Mouse (Mus musculus) forebrain, embryonic 10.5 days (tissue): ENCODE measurements around the gene Rnf26. TPM values are rescaled to one million over a fixed set of nuclear protein-coding genes. Genes with fewer than 3 reads are reported as not detected.

Experiments
- DNase-seq: peaks from one replicate; pipeline ENCODE4 v3.0.0-alpha.2; 2017; ENCODE audit warnings: low spot score; ENCODE audit errors: extremely low spot score
- H3K27ac ChIP-seq: fragments of 300-500 bp; sonication (generic); 2 replicates; pipeline ENCODE4 v1.5.1; 2016; ENCODE audit warnings: mild to moderate bottlenecking
- H3K27me3 ChIP-seq: fragments of 300-500 bp; sonication (generic); 2 replicates; pipeline ENCODE4 v1.6.1; 2016; ENCODE audit warnings: mild to moderate bottlenecking; ENCODE audit not compliant: poor library complexity, severe bottlenecking
- H3K36me3 ChIP-seq: fragments of 300-500 bp; sonication (generic); replicated peaks from 2 replicates; pipeline ENCODE4 v1.6.1; 2016; ENCODE audit warnings: mild to moderate bottlenecking, moderate library complexity
- H3K4me1 ChIP-seq: fragments of 300-500 bp; sonication (generic); 2 replicates; pipeline ENCODE4 v1.6.1; 2016
- H3K4me3 ChIP-seq: fragments of 300-500 bp; sonication (generic); 2 replicates; pipeline ENCODE4 v1.5.1; 2016; ENCODE audit warnings: mild to moderate bottlenecking, moderate library complexity
- H3K9me3 ChIP-seq: fragments of 300-500 bp; sonication (generic); 2 replicates; pipeline ENCODE4 v1.6.1; 2016; ENCODE audit warnings: mild to moderate bottlenecking, moderate library complexity
- WGBS: fragments of 180-500 bp; shearing (Covaris S2); methylation state at CpG from one replicate; pipeline ENCODE4 v1.1.7; 2016; 5-methylcytosine and 5-hydroxymethylcytosine counted together
- polyA plus RNA-seq: library from polyadenylated mRNA; unstranded; fragments of >200 nt; fragmentation: Nextera tagmentation; extraction: Ambion mirVana; gene quantifications from 2 replicates; pipeline ENCODE4 v1.2.1, GENCODE M21; 2016

The Rnf26 gene
- polyA plus RNA-seq, 1 experiment from 2014 or later: 79.5 TPM

GRCm38 (mm10) chr9:44104881-44105280 is 8.4 kb downstream of the Rnf26 start:
- Histone ChIP-seq H3K9me3 (no peaks in the 10 kb centered on the region), H3K36me3 (peaks cover 73% of the 10 kb centered on the region), H3K27ac (no peak overlapping the region), H3K4me3 (no peak overlapping the region), H3K27me3 (no peaks in the 10 kb centered on the region), H3K4me1 (peaks cover 67% of the 10 kb centered on the region)
- WGBS: 94% methylated on average over 7 of the region's 7 CpGs
- DNase-seq: no peak

GRCm38 (mm10) chr9:44101490-44101889 is 11.8 kb downstream of the Rnf26 start, which contains the start of gene Mfrp:
Gene Mfrp, plus strand, starts transcription at chr9:44101729.
- peaks cover 42% of the 10 kb centered on the region for H3K4me1 ChIP-seq
- no peaks in the 10 kb centered on the region for H3K27me3 ChIP-seq
- H3K36me3 ChIP-seq: peaks cover 44% of the 10 kb centered on the region
- DNase-seq: no peak
- WGBS: 53% methylated on average over 9 of the region's 9 CpGs
- 0 out of 2 replicates have a peak within 1 kb of the TSS, but pooled peaks have one; percentile 0 for H3K4me3 ChIP-seq
- H3K27ac ChIP-seq: peak within 1 kb of the TSS; percentile 22
- H3K9me3 ChIP-seq: no peaks in the 10 kb centered on the region

- no peaks in the 10 kb centered on the region for H3K9me3 ChIP-seq
- H3K27me3 ChIP-seq: no peaks in the 10 kb centered on the region
- H3K27ac ChIP-seq: peak overlapping the region; percentile 54
- WGBS: 18% methylated on average over 9 of the region's 9 CpGs
- peak; percentile 65 for DNase-seq
- peaks cover 18% of the 10 kb centered on the region for H3K36me3 ChIP-seq
- H3K4me3 ChIP-seq: no peak overlapping the region
- peaks cover 26% of the 10 kb centered on the region for H3K4me1 ChIP-seq
These were observed 16.8 kb downstream of the Rnf26 start for GRCm38 (mm10) chr9:44096536-44096935.

GRCm38 (mm10) chr9:44095781-44096180 is 17.5 kb downstream of the Rnf26 start:
- 93% methylated on average over 9 of the region's 9 CpGs for WGBS
- Histone ChIP-seq H3K27ac (no peak overlapping the region), H3K4me3 (no peak overlapping the region), H3K9me3 (no peaks in the 10 kb centered on the region), H3K4me1 (peaks cover 21% of the 10 kb centered on the region), H3K36me3 (peaks cover 25% of the 10 kb centered on the region), H3K27me3 (no peaks in the 10 kb centered on the region)
- DNase-seq: no peak

GRCm38 (mm10) chr9:44094737-44095136 is 18.6 kb downstream of the Rnf26 start:
- Histone ChIP-seq H3K27me3 (no peaks in the 10 kb centered on the region), H3K4me1 (peaks cover 23% of the 10 kb centered on the region), H3K9me3 (no peaks in the 10 kb centered on the region), H3K4me3 (no peak overlapping the region), H3K27ac (no peak overlapping the region), H3K36me3 (peaks cover 34% of the 10 kb centered on the region)
- no peak for DNase-seq
- 82% methylated on average over 3 of the region's 3 CpGs for WGBS

- Histone ChIP-seq H3K4me1 (peaks cover 32% of the 10 kb centered on the region), H3K36me3 (peaks cover 34% of the 10 kb centered on the region), H3K4me3 (no peak overlapping the region), H3K27me3 (peaks cover 6% of the 10 kb centered on the region), H3K27ac (no peak overlapping the region), H3K9me3 (no peaks in the 10 kb centered on the region)
- 37% methylated on average over 24 of the region's 24 CpGs for WGBS
- DNase-seq: peak; percentile 73
These were observed 19.5 kb downstream of the Rnf26 start for GRCm38 (mm10) chr9:44093612-44094503.

- Histone ChIP-seq H3K27me3 (peaks cover 50% of the 10 kb centered on the region), H3K36me3 (peaks cover 34% of the 10 kb centered on the region), H3K4me1 (peaks cover 55% of the 10 kb centered on the region), H3K27ac (no peak overlapping the region), H3K9me3 (no peaks in the 10 kb centered on the region), H3K4me3 (no peak overlapping the region)
- no peak for DNase-seq
- 69% methylated on average over 12 of the region's 12 CpGs for WGBS
These were observed 24.3 kb downstream of the Rnf26 start for GRCm38 (mm10) chr9:44088877-44089608.

- Histone ChIP-seq H3K4me3 (no peak overlapping the region), H3K4me1 (peaks cover 61% of the 10 kb centered on the region), H3K27ac (no peak overlapping the region), H3K36me3 (peaks cover 29% of the 10 kb centered on the region), H3K27me3 (peaks cover 62% of the 10 kb centered on the region), H3K9me3 (no peaks in the 10 kb centered on the region)
- DNase-seq: no peak
- 9% methylated on average over 15 of the region's 15 CpGs for WGBS
These were observed 25.4 kb downstream of the Rnf26 start for GRCm38 (mm10) chr9:44087761-44088455.

GRCm38 (mm10) chr9:44086960-44087359 is 26.4 kb downstream of the Rnf26 start:
- peaks cover 61% of the 10 kb centered on the region for H3K4me1 ChIP-seq
- 35% methylated on average over 10 of the region's 10 CpGs for WGBS
- no peak overlapping the region for H3K4me3 ChIP-seq
- peaks cover 21% of the 10 kb centered on the region for H3K36me3 ChIP-seq
- no peak overlapping the region for H3K27ac ChIP-seq
- no peak for DNase-seq
- no peaks in the 10 kb centered on the region for H3K9me3 ChIP-seq
- H3K27me3 ChIP-seq: peaks cover 71% of the 10 kb centered on the region

- H3K4me3 ChIP-seq: peak overlapping the region; percentile 72
- peaks cover 68% of the 10 kb centered on the region for H3K4me1 ChIP-seq
- peaks cover 11% of the 10 kb centered on the region for H3K36me3 ChIP-seq
- H3K27ac ChIP-seq: no peak overlapping the region
- no peak for DNase-seq
- no peaks in the 10 kb centered on the region for H3K9me3 ChIP-seq
- H3K27me3 ChIP-seq: peaks cover 79% of the 10 kb centered on the region
- WGBS: 67% methylated on average over 15 of the region's 15 CpGs
These were observed 27.3 kb downstream of the Rnf26 start for GRCm38 (mm10) chr9:44085741-44086665.

- Histone ChIP-seq H3K27ac (peak overlapping the region; percentile 84), H3K9me3 (no peaks in the 10 kb centered on the region), H3K4me3 (peak overlapping the region; percentile 72), H3K36me3 (peaks cover 4% of the 10 kb centered on the region; the same call in 1 of the 2 replicates), H3K27me3 (peaks cover 86% of the 10 kb centered on the region), H3K4me1 (peaks cover 68% of the 10 kb centered on the region)
- 2% methylated on average over 10 of the region's 10 CpGs for WGBS
- DNase-seq: no peak
These were observed 28.0 kb downstream of the Rnf26 start for GRCm38 (mm10) chr9:44085276-44085675.
